Mouse (Mus musculus): ENCODE results near the gene Spata13.

GRCm38 (mm10) chr14:60586687-60587453 lies 46.9 kb upstream of the Spata13 start:
- TF ChIP-seq CTCF (IDR thresholded peaks at IDR 0.05; ENCODE audit: low read depth, low read length) (no peak), GATA1 (IDR thresholded peaks at IDR 0.05; ENCODE audit: borderline replicate concordance, low read length) (no peak), TAL1 (conservative IDR thresholded peaks at IDR 0.05; ENCODE audit: low read depth, low read length) (no peak), GATA2 (IDR thresholded peaks at IDR 0.05; ENCODE audit: borderline replicate concordance, low read depth, low read length) (no peak)
